Mouse (Mus musculus) embryonic facial prominence, embryonic 14.5 days (tissue): ENCODE measurements at regions not wholly inside any gene's neighbourhood (a gene's known extent, or its start where the extent isn't known, plus 50 kb on each side); places are given as distances from the start of the nearest gene placed in this dataset.

Source experiments
- ATAC-seq: fragments of 200-750 bp; cut with Nextera tagmentation; 2 replicates; pipeline ENCODE4 v1.8.0; 2017; ENCODE audit warnings: low read depth, moderate number of reproducible peaks, moderate TSS enrichment
- DNase-seq: peaks from one replicate; pipeline ENCODE4 v3.0.0-alpha.2; 2015; ENCODE audit warnings: low spot score
- H3K27ac ChIP-seq: fragments of 300-500 bp; sonication (generic); replicated peaks from 2 replicates; pipeline ENCODE4 v1.5.1; 2014; ENCODE audit warnings: low read depth, mild to moderate bottlenecking, low read length, moderate library complexity
- H3K27me3 ChIP-seq: fragments of 300-500 bp; sonication (generic); replicated peaks from 2 replicates; pipeline ENCODE4 v1.6.1; 2014; ENCODE audit warnings: low read length; ENCODE audit not compliant: control insufficient read depth, insufficient read depth
- H3K36me3 ChIP-seq: fragments of 300-500 bp; sonication (generic); 2 replicates; pipeline ENCODE4 v1.6.1; 2014; ENCODE audit warnings: low read length, mixed read lengths; ENCODE audit not compliant: control insufficient read depth, insufficient read depth
- H3K4me1 ChIP-seq: fragments of 300-500 bp; sonication (generic); 2 replicates; pipeline ENCODE4 v1.6.1; 2014; ENCODE audit warnings: antibody characterized with exemption, low read length; ENCODE audit not compliant: control insufficient read depth, insufficient read depth
- H3K4me2 ChIP-seq: fragments of 300-500 bp; sonication (generic); 2 replicates; pipeline ENCODE4 v1.6.1; 2014; ENCODE audit warnings: low read depth, mild to moderate bottlenecking, low read length, moderate library complexity, mixed read lengths
- H3K4me3 ChIP-seq: fragments of 300-500 bp; sonication (generic); 2 replicates; pipeline ENCODE4 v1.5.1; 2014; ENCODE audit warnings: low read depth, mild to moderate bottlenecking, low read length
- H3K9ac ChIP-seq: fragments of 300-500 bp; sonication (generic); 2 replicates; pipeline ENCODE4 v1.6.1; 2014; ENCODE audit warnings: low read depth, mild to moderate bottlenecking, low read length, moderate library complexity, mixed read lengths
- H3K9me3 ChIP-seq: fragments of 300-500 bp; sonication (generic); 2 replicates; pipeline ENCODE4 v1.6.1; 2016; ENCODE audit warnings: low read length; ENCODE audit not compliant: control insufficient read depth
- WGBS: fragments of 180-500 bp; shearing (Covaris S2); extraction: QIAGEN DNeasy Blood & Tissue Kit; methylation state at CpG from one replicate; pipeline ENCODE4 v1.1.7; 2014; 5-methylcytosine and 5-hydroxymethylcytosine counted together

- DNase-seq = peak; percentile 54
- no peaks in the 10 kb centered on the region for H3K36me3 ChIP-seq
- H3K9me3 ChIP-seq = no peaks in the 10 kb centered on the region
These were observed 191.5 kb upstream of the Sema3d start for GRCm38 (mm10) chr5:12191681-12192080.

GRCm38 (mm10) chr5:12207452-12207851 is 175.7 kb upstream of the Sema3d start:
- H3K9ac ChIP-seq = no peak overlapping the region
- H3K4me3 ChIP-seq = no peak overlapping the region
- no peak overlapping the region for H3K4me2 ChIP-seq
- H3K27me3 ChIP-seq = no peaks in the 10 kb centered on the region
- H3K4me1 ChIP-seq = no peaks in the 10 kb centered on the region
- no peak for DNase-seq
- no peaks in the 10 kb centered on the region for H3K36me3 ChIP-seq
- no peak overlapping the region for H3K27ac ChIP-seq
- 66% methylated on average over 1 of the region's 1 CpGs for WGBS
- H3K9me3 ChIP-seq = no peaks in the 10 kb centered on the region
- ATAC-seq = no peak

More at GRCm38 (mm10) chr5:12191681-12192080, 191.5 kb upstream of the Sema3d start:
- Histone ChIP-seq H3K27me3 (no peaks in the 10 kb centered on the region), H3K4me3 (no peak overlapping the region), H3K4me1 (no peaks in the 10 kb centered on the region), H3K27ac (no peak overlapping the region), H3K4me2 (no peak overlapping the region), H3K9ac (no peak overlapping the region)
- ATAC-seq = no peak
- 30% methylated on average over 1 of the region's 1 CpGs for WGBS

- Histone ChIP-seq H3K4me1 (no peaks in the 10 kb centered on the region), H3K4me3 (no peak overlapping the region), H3K4me2 (no peak overlapping the region), H3K27me3 (no peaks in the 10 kb centered on the region), H3K9me3 (no peaks in the 10 kb centered on the region), H3K9ac (no peak overlapping the region), H3K36me3 (no peaks in the 10 kb centered on the region), H3K27ac (no peak overlapping the region)
- DNase-seq (no peak), ATAC-seq (no peak)
- 76% methylated on average over 1 of the region's 1 CpGs for WGBS
These were observed 173.6 kb upstream of the Sema3d start for GRCm38 (mm10) chr5:12209631-12210030.

- H3K9me3 ChIP-seq = no peaks in the 10 kb centered on the region
- 88% methylated on average over 3 of the region's 3 CpGs for WGBS
- no peak overlapping the region for H3K4me3 ChIP-seq
- no peak overlapping the region for H3K27ac ChIP-seq
- H3K4me2 ChIP-seq = no peak overlapping the region
- H3K36me3 ChIP-seq = no peaks in the 10 kb centered on the region
- DNase-seq = no peak
- H3K9ac ChIP-seq = no peak overlapping the region
- ATAC-seq = no peak
- no peaks in the 10 kb centered on the region for H3K27me3 ChIP-seq
- no peaks in the 10 kb centered on the region for H3K4me1 ChIP-seq
These were observed 169.7 kb upstream of the Sema3d start for GRCm38 (mm10) chr5:12213448-12213847.

GRCm38 (mm10) chr5:12219424-12220107 is 163.6 kb upstream of the Sema3d start:
- Histone ChIP-seq H3K27ac (no peak overlapping the region), H3K4me3 (no peak overlapping the region), H3K27me3 (no peaks in the 10 kb centered on the region), H3K36me3 (no peaks in the 10 kb centered on the region), H3K4me2 (no peak overlapping the region), H3K9ac (no peak overlapping the region), H3K9me3 (no peaks in the 10 kb centered on the region), H3K4me1 (no peaks in the 10 kb centered on the region)
- DNase-seq (no peak), ATAC-seq (no peak)
- 74% methylated on average over 2 of the region's 2 CpGs for WGBS

- no peaks in the 10 kb centered on the region for H3K27me3 ChIP-seq
- 69% methylated on average over 1 of the region's 1 CpGs for WGBS
- H3K4me2 ChIP-seq = no peak overlapping the region
These were observed 160.6 kb upstream of the Sema3d start for GRCm38 (mm10) chr5:12222622-12223021.

GRCm38 (mm10) chr5:12233377-12234096 is 149.6 kb upstream of the Sema3d start:
- no peak overlapping the region for H3K4me2 ChIP-seq
- DNase-seq = no peak
- H3K27me3 ChIP-seq = no peaks in the 10 kb centered on the region
- no peaks in the 10 kb centered on the region for H3K4me1 ChIP-seq
- H3K9ac ChIP-seq = no peak overlapping the region
- ATAC-seq = no peak
- H3K4me3 ChIP-seq = no peak overlapping the region
- 77% methylated on average over 5 of the region's 5 CpGs for WGBS
- no peaks in the 10 kb centered on the region for H3K9me3 ChIP-seq
- no peaks in the 10 kb centered on the region for H3K36me3 ChIP-seq
- no peak overlapping the region for H3K27ac ChIP-seq

More at GRCm38 (mm10) chr5:12222622-12223021, 160.6 kb upstream of the Sema3d start:
- H3K36me3 ChIP-seq = no peaks in the 10 kb centered on the region
- no peak for DNase-seq
- H3K4me3 ChIP-seq = no peak overlapping the region
- H3K9me3 ChIP-seq = no peaks in the 10 kb centered on the region
- no peak overlapping the region for H3K27ac ChIP-seq
- ATAC-seq = no peak
- H3K9ac ChIP-seq = no peak overlapping the region
- no peaks in the 10 kb centered on the region for H3K4me1 ChIP-seq

GRCm38 (mm10) chr5:12243179-12243805 is 139.9 kb upstream of the Sema3d start:
- H3K9me3 ChIP-seq = no peaks in the 10 kb centered on the region
- no peak overlapping the region for H3K4me3 ChIP-seq
- no peaks in the 10 kb centered on the region for H3K27me3 ChIP-seq
- H3K36me3 ChIP-seq = no peaks in the 10 kb centered on the region
- DNase-seq = peak; percentile 63
- no peaks in the 10 kb centered on the region for H3K4me1 ChIP-seq
- peak; percentile 55 for ATAC-seq
- no peak overlapping the region for H3K27ac ChIP-seq
- H3K4me2 ChIP-seq = no peak overlapping the region
- WGBS = 57% methylated on average over 9 of the region's 9 CpGs
- no peak overlapping the region for H3K9ac ChIP-seq
